Mouse (Mus musculus) brown adipose tissue, adult 24 weeks (tissue): ENCODE results near the gene Trp53rkb. TPM values are rescaled to one million over a fixed set of nuclear protein-coding genes. Genes with fewer than 3 reads are reported as not detected.
"Not testable (repeated sequence)": the region's sequence is repeated elsewhere in the genome, so short reads cannot be mapped to it uniquely, and the experiment has no call there.

Experiments
- H3K27ac ChIP-seq: fragments of 200-500 bp; replicated peaks from 2 replicates; pipeline ENCODE4 v1.5.1; 2012; ENCODE audit warnings: low read depth, mild to moderate bottlenecking, low read length
- H3K4me1 ChIP-seq: fragments of 200-500 bp; 2 replicates; pipeline ENCODE4 v1.6.1; 2012; ENCODE audit warnings: low read length, mixed read lengths; ENCODE audit not compliant: control insufficient read depth, insufficient read depth, insufficient read length
- H3K4me3 ChIP-seq: fragments of 200-500 bp; 2 replicates; pipeline ENCODE4 v1.5.1; 2012; ENCODE audit warnings: low read depth, mild to moderate bottlenecking, low read length, moderate library complexity; ENCODE audit not compliant: insufficient read depth
- polyA plus RNA-seq: library from polyadenylated mRNA; stranded (reverse); fragments of >200 nt; gene quantifications from 2 replicates; pipeline ENCODE4 v1.2.4, GENCODE M21; 2012; ENCODE audit not compliant: missing spikeins, insufficient read depth, insufficient read length

Trp53rkb gene
- polyA plus RNA-seq: 0.67 and 1.4 TPM in 2 replicates

- H3K4me1 ChIP-seq: peaks cover 3% of the 10 kb centered on the region; the same call in 1 of the 2 replicates
- H3K27ac ChIP-seq: peak within 1 kb of the TSS; percentile 94
- H3K4me3 ChIP-seq: peak within 1 kb of the TSS; percentile 62
These were observed at the start of gene Trp53rkb for GRCm38 (mm10) chr2:166792355-166792754. Gene Trp53rkb (plus strand): TSS chr2:166792531.

- Histone ChIP-seq H3K27ac (no peak overlapping the region), H3K4me1 (no peaks in the 10 kb centered on the region), H3K4me3 (no peak overlapping the region)
These were observed 48.8 kb upstream of the Trp53rkb start for GRCm38 (mm10) chr2:166743504-166743903.

- no peak overlapping the region for H3K4me3 ChIP-seq
- no peaks in the 10 kb centered on the region for H3K4me1 ChIP-seq
- H3K27ac ChIP-seq: no peak overlapping the region
These were observed 47.9 kb upstream of the Trp53rkb start for GRCm38 (mm10) chr2:166744433-166744832.

GRCm38 (mm10) chr2:166745849-166746248 lies 46.5 kb upstream of the Trp53rkb start:
- no peak overlapping the region for H3K27ac ChIP-seq
- no peak overlapping the region for H3K4me3 ChIP-seq
- H3K4me1 ChIP-seq: no peaks in the 10 kb centered on the region

- H3K4me3 ChIP-seq, H3K4me1 ChIP-seq, H3K27ac ChIP-seq: not testable (repeated sequence)
These were observed 45.9 kb upstream of the Trp53rkb start for GRCm38 (mm10) chr2:166746261-166746913.

- H3K4me1 ChIP-seq: no peaks in the 10 kb centered on the region
- no peak overlapping the region for H3K4me3 ChIP-seq
These were observed 41.6 kb upstream of the Trp53rkb start for GRCm38 (mm10) chr2:166750620-166751191.

GRCm38 (mm10) chr2:166754194-166754593 lies 38.1 kb upstream of the Trp53rkb start:
- no peak overlapping the region for H3K4me3 ChIP-seq
- H3K27ac ChIP-seq: no peak overlapping the region
- H3K4me1 ChIP-seq: no peaks in the 10 kb centered on the region

More at GRCm38 (mm10) chr2:166750620-166751191, 41.6 kb upstream of the Trp53rkb start:
- H3K27ac ChIP-seq: no peak overlapping the region

GRCm38 (mm10) chr2:166754760-166755159 lies 37.6 kb upstream of the Trp53rkb start:
- Histone ChIP-seq H3K4me1 (no peaks in the 10 kb centered on the region), H3K4me3 (no peak overlapping the region), H3K27ac (no peak overlapping the region)

GRCm38 (mm10) chr2:166757969-166758368 lies 34.4 kb upstream of the Trp53rkb start:
- Histone ChIP-seq H3K27ac (no peak overlapping the region), H3K4me3 (no peak overlapping the region), H3K4me1 (no peaks in the 10 kb centered on the region)

- no peak overlapping the region for H3K4me3 ChIP-seq
- H3K4me1 ChIP-seq: no peaks in the 10 kb centered on the region
- H3K27ac ChIP-seq: no peak overlapping the region
These were observed 28.3 kb upstream of the Trp53rkb start for GRCm38 (mm10) chr2:166764051-166764450.

- Histone ChIP-seq H3K4me1 (no peaks in the 10 kb centered on the region), H3K27ac (no peak overlapping the region), H3K4me3 (no peak overlapping the region)
These were observed 24.7 kb upstream of the Trp53rkb start for GRCm38 (mm10) chr2:166767591-166767990.

GRCm38 (mm10) chr2:166771396-166771795 lies 20.9 kb upstream of the Trp53rkb start:
- 0 out of 2 replicates have a peak overlapping the region, but pooled peaks have one; percentile 15 for H3K27ac ChIP-seq
- H3K4me1 ChIP-seq: no peaks in the 10 kb centered on the region

GRCm38 (mm10) chr2:166773587-166773986 lies 18.7 kb upstream of the Trp53rkb start:
- Histone ChIP-seq H3K4me3 (no peak overlapping the region), H3K4me1 (no peaks in the 10 kb centered on the region), H3K27ac (no peak overlapping the region)

More at GRCm38 (mm10) chr2:166771396-166771795, 20.9 kb upstream of the Trp53rkb start:
- H3K4me3 ChIP-seq: no peak overlapping the region

- H3K4me1 ChIP-seq: no peaks in the 10 kb centered on the region
- no peak overlapping the region for H3K27ac ChIP-seq
- H3K4me3 ChIP-seq: no peak overlapping the region
These were observed 18.1 kb upstream of the Trp53rkb start for GRCm38 (mm10) chr2:166774275-166774674.

- H3K4me1 ChIP-seq: no peaks in the 10 kb centered on the region
- no peak overlapping the region for H3K4me3 ChIP-seq
- H3K27ac ChIP-seq: no peak overlapping the region
These were observed 16.9 kb upstream of the Trp53rkb start for GRCm38 (mm10) chr2:166775357-166775893.

GRCm38 (mm10) chr2:166776272-166776671 lies 16.1 kb upstream of the Trp53rkb start:
- H3K27ac ChIP-seq: no peak overlapping the region
- H3K4me3 ChIP-seq: no peak overlapping the region
- H3K4me1 ChIP-seq: no peaks in the 10 kb centered on the region
